Mouse (Mus musculus) adrenal gland (tissue): Measurements from ENCODE around the gene Guca1b.

Experiments used
- intact Hi-C: fragments of 180-260 bp; cut with DNase I; formaldehyde crosslinking; loops from one replicate; pipeline ENCODE4 v1.15.1; 2025
- long read RNA-seq, 2 experiments: library from polyadenylated mRNA; unstranded; transcript quantifications; one replicate each; pipeline ENCODE4 v2.0.0; 2020; ENCODE audit warnings: borderline replicate concordance in 1 of 2; ENCODE audit not compliant: insufficient replicate concordance in 1 of 2

Guca1b gene
- long read RNA-seq, experiment 1, partial matches to known transcripts = 0 of 2 reads
- long read RNA-seq, experiment 1, other reads (novel, unspliced or antisense) = 0 of 2 reads
- long read RNA-seq, experiment 2, partial matches to known transcripts = 0 of 1 reads
- long read RNA-seq, experiment 2, other reads (novel, unspliced or antisense) = 0 of 1 reads

DNA sequence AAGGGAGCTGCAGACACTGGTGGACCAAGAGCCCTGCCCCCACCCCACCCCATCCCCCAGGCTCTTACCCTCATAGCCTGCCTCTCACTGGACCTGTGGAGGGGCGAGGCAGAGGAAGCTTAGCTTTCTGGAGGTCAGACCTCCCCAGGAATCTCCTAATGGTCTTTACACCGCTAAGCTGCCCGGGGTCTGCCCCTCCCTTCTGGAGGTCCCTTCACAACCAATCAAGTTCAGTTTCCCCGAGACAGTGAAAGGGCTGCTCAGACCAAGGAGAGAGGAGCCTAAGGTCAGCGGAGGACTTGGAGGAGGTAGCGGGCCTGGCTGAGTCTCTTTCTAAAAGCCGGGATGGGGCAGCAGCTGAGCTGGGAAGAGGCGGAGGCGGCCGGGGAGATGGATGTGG lies at the start of gene Guca1b:
Gene Guca1b (plus strand): TSS at position 249 of the 400 bp plus-strand sequence.
- intact Hi-C loops = no loop called here

DNA sequence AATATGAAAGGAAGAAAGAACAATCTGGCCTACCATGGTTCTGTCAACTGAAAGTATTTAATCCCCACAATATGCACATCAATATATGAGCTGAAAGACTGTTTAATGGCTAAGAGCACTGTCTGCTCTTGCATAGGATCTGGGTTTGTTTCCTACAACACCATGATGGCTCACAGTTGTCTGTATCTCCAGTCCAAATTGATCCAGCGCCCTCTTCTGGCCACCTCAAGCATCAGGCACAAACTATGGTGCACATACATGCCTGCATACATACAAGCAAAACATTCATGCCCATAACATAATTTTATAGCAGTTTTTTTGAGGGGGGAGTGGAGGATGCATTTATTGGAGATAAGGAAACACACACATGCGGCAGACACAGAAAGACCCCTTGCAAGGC lies 42.1 kb upstream of the Guca1b start:
- intact Hi-C loops = no loop called here

DNA sequence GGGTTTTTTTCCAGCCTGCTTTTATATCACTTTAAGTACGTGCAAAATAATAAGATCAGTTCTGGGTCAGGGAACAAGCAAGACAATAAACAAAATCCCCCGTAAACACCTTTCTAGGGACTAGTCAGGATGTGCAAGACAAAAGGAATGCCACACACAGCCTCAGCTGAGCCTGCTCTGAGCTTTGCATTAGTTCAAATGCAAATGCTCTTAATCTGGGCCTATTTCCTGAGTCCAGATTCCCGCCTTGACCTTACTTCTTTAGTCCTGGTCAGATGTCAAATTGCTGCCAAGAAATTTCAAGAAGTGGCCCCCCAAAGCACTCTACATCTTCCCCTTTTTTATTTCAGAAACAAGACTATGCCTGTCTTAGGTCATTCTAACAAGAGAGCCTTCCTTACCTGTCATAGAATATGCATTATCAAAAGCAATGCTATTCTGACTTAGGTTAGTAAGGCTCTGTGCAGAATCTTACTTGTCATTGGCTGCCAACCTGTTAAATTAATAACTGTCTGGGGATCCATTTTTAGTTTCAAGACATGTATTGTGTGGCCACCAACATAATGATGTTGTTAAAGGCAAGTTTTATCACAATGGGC lies 35.4 kb upstream of the Guca1b start:
- intact Hi-C loops = no loop called here

DNA sequence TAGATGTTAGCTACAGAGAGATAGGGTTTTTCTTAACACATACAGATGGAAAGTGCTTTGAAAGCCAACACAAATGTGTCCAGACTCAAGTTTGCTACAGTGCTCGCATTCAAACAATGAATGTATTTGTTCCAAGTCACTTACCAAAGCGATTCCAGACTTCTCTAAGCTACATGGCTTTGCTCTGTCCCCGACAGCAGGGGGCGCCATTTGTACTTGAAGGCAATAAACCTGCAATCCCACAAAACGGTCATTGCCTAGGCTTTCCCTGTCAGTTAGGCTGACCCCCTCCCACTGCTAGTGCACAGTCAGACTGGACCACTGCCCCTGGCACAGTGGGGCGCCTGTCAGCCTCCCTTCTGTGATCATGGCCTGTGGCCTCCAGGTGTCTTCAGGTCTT lies 25.2 kb upstream of the Guca1b start:
- intact Hi-C loops = no loop called here

DNA sequence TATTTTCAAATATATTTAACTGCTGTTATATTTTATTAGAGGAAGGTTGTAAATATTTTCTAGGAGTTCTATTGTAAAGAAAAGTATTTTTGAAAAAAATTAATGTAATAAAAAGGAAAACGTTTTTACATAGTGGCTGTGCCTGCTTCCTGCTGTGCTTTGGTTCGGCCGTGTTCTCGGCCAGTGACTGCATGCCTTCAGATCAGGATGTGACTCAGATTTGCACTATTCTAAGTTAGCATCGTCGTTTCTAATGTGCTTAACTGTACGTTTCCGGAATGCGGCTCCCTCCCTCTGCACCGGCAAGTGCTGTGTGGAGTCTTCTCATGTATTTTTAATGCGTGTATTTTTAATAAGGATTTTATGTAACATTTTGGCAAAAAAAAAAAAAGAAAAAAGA lies 23.9 kb upstream of the Guca1b start:
- intact Hi-C loops = no loop called here

DNA sequence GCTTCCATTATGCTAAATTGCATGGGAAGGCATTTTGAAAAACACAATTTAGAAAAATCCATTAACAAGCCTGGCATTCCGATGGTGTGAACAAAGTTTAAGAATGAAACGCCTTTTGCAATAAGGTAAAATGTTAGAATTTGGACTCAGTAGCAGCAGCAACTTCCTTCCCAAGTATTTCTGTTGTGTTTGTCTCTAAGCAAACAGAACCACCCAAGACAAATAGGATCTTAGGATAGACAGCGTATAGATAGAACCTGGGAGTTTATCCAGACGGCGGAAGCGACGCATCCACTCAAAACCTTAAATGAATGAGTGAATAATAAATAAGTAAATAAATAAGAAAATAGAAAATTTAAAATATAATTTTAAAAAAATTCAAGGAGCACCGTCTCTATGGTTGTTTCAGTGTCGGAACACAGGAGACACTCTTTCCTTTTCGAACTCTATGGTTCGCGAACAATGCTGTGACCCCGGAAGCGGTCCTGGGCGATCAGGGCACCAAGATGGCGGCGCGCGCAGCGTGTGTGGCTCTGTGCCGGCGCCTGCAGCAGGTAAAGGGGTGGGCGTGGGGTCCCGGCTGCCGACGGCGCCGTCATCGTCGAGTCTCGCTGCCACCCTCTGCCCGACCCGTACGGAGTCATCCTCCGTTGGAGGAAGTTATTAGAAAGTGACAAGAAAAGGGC lies 16.6 kb upstream of the Guca1b start, which contains the start of gene Mrps10:
Gene Mrps10 (plus strand): TSS at position 487 of the 686 bp plus-strand sequence.
- intact Hi-C loops = no loop called here

DNA sequence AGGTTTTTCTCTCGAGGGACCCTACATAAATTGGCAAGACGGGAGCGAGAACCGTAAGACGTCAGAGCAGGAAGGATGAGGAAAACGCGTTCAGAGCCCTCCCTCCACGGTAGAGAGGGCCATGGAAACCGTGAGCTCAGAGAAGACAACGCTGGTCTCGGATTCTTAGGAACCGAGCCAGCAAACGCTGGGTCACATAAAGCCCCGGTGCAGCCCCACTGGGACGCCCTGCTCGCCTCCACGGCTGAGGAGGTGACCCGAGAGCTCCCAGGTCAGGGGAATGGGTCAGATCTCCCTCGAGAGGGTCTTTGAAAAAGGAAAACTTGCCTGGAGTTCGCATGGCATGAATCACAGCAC lies 16.1 kb upstream of the Guca1b start:
- intact Hi-C loops = no loop called here

DNA sequence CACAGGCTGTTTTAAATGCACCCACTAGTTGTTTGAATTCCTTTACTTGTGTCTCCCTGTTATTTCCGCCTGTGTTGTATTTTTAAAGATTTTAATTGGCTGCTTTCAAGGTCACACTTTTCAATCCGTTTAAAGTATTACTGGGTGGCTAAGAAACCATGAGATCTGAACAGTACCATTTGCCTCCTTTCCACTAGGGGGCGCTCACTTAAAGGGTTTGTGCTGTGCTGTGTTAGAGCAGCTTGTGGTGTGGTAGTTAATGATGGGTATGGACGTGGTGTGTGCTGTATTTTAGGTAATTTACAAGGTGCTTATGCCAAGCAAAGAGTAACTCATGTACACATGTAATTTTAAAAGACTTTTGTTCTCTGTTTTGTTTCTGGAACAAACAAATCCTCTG lies 13.7 kb upstream of the Guca1b start:
- intact Hi-C loops = loop anchor here (10.0 kb wide), 1 partner anchor 253 kb away; no protein-coding TSS in a partner anchor

DNA sequence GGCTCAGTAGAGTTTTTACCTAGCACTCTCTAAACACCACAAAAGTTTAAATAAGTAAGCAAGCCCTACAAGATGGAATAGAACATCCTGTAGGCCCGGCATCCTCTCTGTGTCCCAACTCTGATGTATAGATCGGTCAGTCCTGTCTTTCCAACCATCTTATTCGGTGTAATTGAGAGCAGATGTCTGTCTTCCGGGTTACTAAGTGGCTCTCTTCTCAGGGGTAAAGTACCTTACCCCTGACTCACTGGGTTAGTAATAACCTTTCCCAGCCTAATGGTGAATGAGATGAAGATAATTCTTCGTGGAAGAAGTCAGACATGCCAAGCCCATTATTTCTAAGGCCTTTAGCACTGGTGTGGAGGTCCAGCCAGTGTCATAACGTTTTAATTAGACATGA lies 11.2 kb upstream of the Guca1b start:
- intact Hi-C loops = loop anchor here (10.0 kb wide), 1 partner anchor 251 kb away; no protein-coding TSS in a partner anchor

DNA sequence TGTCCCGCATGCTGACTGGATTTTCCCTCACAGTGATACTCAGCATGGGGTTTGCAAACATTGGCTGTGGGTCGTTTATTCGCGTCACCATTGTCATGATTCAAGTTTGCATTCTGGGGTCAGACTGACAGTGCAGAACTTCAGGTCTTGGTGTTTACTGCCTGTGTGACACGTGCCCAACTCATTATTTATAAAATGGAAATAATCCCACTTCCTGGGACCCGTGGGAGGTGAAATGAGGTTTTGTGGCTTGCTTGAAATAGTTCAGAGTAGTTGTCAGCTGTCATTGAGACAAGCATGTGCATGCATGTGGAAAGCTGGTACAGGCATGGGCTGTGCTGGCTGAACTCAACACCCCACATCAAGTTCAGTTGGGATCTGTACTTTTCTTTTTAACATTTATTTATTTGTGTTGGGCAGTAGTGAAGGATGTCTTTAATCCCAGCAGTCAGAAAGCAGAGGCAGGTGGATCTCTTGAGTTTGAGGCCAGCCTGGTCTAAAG lies 8.4 kb upstream of the Guca1b start:
- intact Hi-C loops = loop anchor here (10.0 kb wide), 1 partner anchor 248 kb away; no protein-coding TSS in a partner anchor

DNA sequence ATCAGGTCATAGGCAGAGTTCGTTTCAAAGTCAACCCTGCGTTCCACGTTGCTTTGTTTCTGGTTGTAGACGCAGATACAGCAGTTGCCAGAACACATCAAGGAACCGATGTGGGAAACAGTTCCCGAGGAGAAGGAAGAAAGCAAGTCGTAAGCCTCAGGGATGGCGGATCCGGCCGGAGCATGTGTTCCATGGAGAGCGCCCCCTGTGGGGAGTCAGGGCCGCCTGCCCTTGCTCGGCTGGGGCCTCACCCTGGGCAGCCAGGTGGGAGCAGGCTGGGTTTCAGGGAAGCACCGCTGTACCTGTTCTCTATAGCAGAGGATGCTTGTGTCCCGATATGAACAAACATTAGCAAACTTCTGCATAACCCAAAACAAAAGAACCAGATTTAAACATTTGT lies 7.1 kb upstream of the Guca1b start:
- intact Hi-C loops = loop anchor here (10.0 kb wide), 1 partner anchor 247 kb away; no protein-coding TSS in a partner anchor

DNA sequence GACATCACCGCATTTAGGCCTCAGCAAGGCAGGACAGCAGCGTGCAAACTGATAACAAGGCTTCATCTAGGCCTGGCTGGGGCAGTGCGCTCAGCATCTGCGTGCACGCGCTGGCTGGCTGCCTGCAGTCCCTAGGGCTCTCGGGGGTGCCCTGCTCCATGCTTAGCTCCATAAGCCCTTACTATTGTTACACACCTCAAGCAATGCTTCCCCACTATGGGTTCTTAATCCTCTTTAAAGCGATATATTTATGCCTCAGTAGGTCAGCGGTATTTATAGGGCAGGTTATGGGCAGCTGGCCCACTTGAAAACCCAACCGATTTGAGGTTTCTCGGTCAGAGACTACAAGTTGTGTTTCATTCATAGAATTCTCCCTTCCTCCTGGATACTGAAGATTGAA lies 3.3 kb upstream of the Guca1b start:
- intact Hi-C loops = no loop called here

DNA sequence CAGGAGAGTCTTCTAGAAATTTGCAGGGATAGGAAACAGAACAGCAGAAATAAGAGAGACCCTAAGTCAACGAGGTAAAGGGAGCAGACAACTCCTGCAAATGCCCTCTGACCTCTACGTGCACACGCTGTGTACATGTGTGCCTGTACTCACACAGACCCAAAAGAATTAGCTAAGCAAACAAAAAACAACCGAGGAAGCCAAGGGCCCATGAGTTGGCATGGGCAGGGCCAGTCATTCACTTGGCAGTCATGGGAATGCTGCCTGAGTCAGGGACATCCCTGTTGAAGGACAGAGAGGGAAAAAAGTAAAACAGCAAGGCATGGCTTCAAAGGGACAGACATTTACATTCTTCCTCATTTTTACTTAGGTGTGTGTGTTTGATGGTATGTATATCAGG lies 1.9 kb upstream of the Guca1b start:
- intact Hi-C loops = no loop called here

DNA sequence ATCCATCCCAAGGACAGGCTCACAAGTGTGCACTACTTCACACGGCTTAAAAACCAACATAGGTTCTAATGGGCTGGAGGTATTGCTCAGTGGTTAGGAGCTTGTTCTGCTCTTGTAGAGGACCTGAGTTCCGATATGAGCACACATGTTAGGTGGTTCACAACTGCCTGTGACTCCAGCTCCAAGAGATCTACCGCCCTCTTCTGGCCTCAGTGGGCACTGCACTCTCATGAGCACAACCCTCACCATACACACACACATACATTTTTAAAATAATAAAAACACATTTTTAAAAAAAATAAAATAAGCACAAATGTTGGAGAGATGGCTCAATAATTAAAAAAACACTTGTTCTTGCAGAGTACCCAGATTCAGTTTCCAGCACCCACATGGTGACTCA lies 1.1 kb upstream of the Guca1b start:
- intact Hi-C loops = no loop called here

DNA sequence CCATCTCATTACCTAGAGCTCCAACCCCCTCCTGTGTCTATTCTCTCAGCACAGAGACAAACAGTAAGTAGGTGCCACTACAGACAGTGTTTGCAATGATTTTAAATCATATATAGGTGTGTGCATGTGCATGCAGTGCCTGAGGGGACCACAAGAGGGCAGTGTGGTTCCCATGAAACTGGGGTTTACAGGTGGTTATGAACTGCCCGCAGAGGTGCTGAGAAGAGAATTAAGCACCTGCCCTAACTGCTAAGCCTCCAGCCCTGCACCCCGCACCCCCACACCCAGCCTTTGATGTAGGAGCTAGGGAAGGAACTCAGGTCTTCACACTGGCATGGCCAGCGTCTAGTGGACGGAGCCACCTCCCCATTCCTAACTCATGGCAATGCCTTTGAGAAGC lies 1.5 kb downstream of the Guca1b start:
- intact Hi-C loops = no loop called here

DNA sequence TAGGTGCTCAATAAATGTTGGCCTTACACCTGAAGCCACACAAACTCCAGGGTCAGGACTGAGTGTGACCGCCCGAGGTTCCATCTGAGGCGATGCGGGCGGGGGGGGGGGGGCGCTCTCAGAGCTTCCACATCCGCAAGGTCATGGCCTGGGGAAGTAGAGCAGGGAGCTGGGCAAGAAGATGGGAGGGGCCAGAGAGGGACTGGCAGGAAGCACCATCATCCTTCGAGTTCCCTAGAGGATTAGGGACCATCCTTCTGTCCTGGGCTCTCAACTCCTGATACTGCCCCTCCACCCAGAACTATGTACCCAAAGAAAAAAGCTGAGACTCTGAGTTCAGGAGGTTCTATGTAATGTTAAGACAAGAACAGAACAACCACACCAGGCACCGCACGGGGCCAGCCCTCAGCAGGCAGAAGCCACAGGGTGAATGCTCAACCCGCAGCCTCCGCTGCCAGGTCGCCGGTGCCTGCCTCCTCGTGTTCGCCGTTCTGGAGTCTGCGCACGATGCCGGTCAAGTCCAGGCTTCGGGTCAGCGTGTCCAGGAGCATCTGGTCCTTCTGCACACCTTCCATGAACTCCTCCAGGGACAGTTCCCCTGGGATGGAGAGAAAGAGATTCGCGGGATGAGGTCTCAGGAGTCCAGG lies 9.2 kb downstream of the Guca1b start:
- intact Hi-C loops = no loop called here

DNA sequence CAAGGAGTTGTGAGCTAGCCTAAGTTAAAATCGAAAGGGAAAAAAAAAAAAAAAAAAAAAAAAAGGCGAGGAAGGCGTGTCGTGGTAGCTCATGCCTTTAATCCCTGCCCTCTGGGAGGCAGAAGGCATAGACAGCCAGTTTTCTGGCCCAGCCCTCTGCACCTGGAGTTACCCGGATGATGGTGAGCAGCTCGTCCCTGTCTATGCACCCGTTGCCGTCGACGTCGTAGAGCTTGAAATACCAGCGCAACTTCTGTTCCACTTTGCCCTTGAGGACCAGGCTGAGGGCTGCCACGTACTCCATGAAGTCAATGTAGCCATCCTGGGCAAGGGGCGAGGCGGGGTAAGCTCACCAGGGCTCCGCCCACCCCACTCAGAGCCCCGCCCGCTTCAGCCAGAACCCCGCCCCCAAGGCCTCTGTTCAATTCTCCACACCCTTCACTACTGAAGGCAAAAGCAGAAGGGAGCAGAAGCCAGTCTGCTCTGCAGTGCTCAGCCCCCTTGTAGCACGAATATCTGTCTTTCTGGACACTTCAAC lies 10.3 kb downstream of the Guca1b start:
- intact Hi-C loops = no loop called here

DNA sequence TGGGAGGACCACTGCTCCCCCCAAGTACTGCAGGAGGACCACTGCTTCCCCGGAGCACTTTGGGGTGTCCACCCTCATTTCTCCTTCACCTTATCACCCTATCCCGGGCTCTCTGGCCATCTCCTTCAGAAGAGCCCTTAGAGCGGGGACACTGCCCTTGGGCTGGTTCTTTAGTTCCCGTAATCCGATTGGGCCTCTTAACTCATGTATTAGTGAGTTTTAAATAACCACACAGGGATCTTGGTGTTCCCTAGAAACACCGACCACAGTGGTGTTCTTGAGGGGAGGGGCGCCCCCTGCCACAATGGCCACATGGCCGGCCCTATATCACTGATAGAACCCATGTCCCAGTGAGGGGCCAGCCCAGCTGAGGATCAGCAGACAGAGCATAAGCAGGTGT lies 13.9 kb downstream of the Guca1b start:
- intact Hi-C loops = no loop called here

DNA sequence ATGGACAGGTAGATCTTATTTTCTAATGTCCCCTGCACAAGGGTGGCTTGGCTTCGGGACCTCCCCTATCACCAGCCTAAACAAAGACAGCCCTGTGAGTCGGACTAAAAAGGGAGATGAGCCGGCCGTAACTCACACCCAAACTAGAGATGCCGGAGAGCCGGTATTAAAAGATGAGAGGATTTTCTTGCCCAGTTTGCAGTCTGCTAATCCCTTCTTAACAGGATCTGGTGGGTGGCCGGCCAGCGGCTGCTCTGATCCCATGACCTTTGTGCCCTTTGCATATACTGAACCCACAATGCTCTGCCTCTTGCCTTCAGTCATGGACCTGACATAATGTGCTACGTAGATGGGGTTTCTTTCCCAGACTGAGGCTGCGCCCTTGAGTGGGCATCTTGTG lies 15.3 kb downstream of the Guca1b start, which contains the start of gene Guca1a:
Gene Guca1a (minus strand): TSS at position 134 of the 400 bp plus-strand sequence.
- intact Hi-C loops = loop anchor here (10.0 kb wide), 1 partner anchor 274 kb away; no protein-coding TSS in a partner anchor

DNA sequence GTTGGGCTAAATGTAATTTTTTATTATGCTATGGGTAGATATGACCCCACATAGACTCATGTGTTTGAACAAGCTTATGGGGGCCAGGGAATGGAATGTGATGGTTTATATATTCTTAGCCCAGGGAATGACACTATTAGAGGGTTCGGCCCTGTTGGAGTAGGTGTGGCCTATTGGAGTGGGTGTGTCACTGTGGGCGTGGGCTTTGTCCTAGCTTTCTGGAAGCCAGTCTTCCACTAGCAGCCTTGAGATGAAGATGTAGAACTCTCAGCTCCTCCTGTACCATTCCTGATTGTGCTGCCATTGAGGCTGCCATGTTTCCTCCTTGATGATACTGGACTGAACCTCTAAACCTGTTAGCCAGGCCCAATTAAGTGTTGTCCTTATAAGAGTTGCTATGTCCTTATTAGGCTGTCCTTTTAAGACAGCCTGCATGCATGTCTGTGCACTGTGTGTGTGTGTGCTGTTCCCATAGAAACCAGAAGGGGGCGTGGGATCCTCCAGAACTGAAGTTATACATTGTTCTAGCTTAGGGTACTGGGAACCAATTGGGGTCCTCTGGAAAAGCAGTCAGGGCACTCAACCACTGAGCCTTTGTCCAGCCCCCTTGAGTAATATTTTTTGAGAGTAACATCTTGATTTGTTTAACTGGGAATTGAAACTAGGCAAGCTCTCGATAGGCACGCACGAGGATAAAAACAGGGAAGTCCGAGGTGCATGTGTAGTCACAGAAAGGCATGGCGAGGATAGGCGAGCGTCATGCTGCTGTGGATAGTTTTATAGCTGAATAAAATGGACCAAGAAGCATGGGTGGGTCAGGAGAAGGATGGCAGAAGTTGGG lies 22.7 kb downstream of the Guca1b start:
- intact Hi-C loops = loop anchor here (5.0 to 10.0 kb wide), 2 partner anchors 74 to 267 kb away; no protein-coding TSS in a partner anchor

DNA sequence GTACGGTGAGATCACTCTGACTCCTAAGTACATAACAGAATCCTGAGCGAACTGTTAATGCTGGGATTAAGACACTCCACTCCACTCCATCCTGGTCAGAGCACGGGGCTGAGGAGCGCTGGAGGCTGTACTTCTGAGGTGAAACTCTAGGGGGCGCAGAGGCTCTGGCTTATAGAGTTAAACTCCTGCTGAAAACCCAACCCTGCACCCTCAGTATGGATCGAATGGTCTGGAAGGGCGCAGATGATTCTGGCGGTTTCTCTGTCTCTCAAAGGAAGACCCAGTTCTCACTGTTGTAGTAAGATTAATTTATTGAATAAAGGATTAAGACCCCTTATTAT lies 23.3 kb downstream of the Guca1b start:
- intact Hi-C loops = loop anchor here (5.0 to 10.0 kb wide), 2 partner anchors 74 to 266 kb away; no protein-coding TSS in a partner anchor
